ENCODE assay signal across 22 mouse cellular contexts in the genomic region with DNA sequence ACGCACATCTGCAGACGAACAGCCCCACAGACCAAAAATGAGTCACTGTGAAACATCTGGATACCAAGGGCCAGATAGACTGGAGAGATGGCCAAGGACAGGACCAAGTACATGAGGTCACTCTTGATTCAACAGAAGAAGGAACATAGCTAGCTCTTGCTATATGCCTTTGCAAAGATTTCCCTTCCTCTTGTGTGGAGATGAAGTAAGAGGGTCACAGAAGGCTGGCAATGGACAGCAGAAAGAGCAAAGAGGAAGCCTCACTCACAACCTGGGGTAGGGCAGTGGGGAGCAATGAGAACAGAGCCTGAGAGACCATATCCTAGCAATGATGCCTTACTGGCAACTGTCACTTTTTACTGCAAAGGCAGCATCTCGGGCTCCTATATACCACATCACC.
DNase-seq lines count a peak whose midpoint lies in the region; ATAC-seq and TF ChIP-seq lines count a peak whose summit lies in the region.
"Had no signal": no experiment of that assay in that cellular context is flagged by ENCODE, and none has a peak within 500 bp of the region (broad histone marks: within the 10 kb centered on the region; RNA-seq: fewer than 3 reads in every experiment).

No protein-coding gene starts in this region.

- WGBS in liver, embryonic 16.5 days (ENCODE audit: insufficient replicate concordance), result 58% methylated on average over 3 of the region's 3 CpGs
- WGBS in liver, embryonic 11.5 days, result 84% methylated on average over 3 of the region's 3 CpGs

- H3K4me3 ChIP-seq in liver, embryonic 16.5 days (ENCODE audit: low read depth, low read length), result no peak overlapping the region
- H3K4me3 ChIP-seq in liver, embryonic 11.5 days (ENCODE audit: low read depth, low read length), result no peak overlapping the region
- no peak overlapping the region for H3K4me3 ChIP-seq in bone marrow macrophage, adult 2 months (ENCODE audit: insufficient read depth, low read length)
- H3K4me3 ChIP-seq: embryonic facial prominence, embryonic 15.5 days; erythroblast, embryonic 14.5 days; forebrain, embryonic 10.5 days; heart, embryonic 12.5 days; hindbrain, embryonic 12.5 days had no signal

- no peak for TF ChIP-seq CTCF in bone marrow macrophage, adult 2 months (IDR thresholded peaks at IDR 0.05; ENCODE audit: low read depth, low read length)

- H3K27ac ChIP-seq in liver, embryonic 16.5 days (ENCODE audit: low read length), result no peak overlapping the region
- no peak overlapping the region for H3K27ac ChIP-seq in liver, embryonic 11.5 days (ENCODE audit: low read depth, low read length)
- H3K27ac ChIP-seq in bone marrow macrophage, adult 2 months (ENCODE audit: insufficient read depth, low read depth, low read length), result peak overlapping the region; percentile 50
- H3K27ac ChIP-seq: embryonic facial prominence, embryonic 15.5 days; forebrain, embryonic 10.5 days; hindbrain, embryonic 12.5 days had no signal

- ATAC-seq in liver, embryonic 16.5 days (ENCODE audit: low read depth), result 0 out of 2 replicates have a peak, but pooled peaks have one; percentile 37
- ATAC-seq in liver, embryonic 11.5 days (replicated peaks; ENCODE audit: low FRiP score), result no peak
- peak; percentile 90 for ATAC-seq in megakaryocyte, adult 5-6 weeks (ENCODE audit: poor library complexity, severe bottlenecking)
- ATAC-seq: forebrain, embryonic 14.5 days; hindbrain, embryonic 16.5 days; inflammation-experienced regulatory T-cells, adult 6 months had no signal

- H3K9me3 ChIP-seq in liver, embryonic 16.5 days (replicated peaks; ENCODE audit: control insufficient read depth, low read length), result no peaks in the 10 kb centered on the region
- H3K9me3 ChIP-seq in liver, embryonic 11.5 days (ENCODE audit: control insufficient read depth, low read length), result no peaks in the 10 kb centered on the region
- H3K9me3 ChIP-seq: embryonic facial prominence, embryonic 15.5 days; forebrain, embryonic 10.5 days; heart, embryonic 12.5 days; hindbrain, embryonic 12.5 days had no signal

- DNase-seq in liver, embryonic 11.5 days (ENCODE audit: low spot score), result no peak
- peak; percentile 33 for DNase-seq in 416B (ENCODE audit: low read depth)
- DNase-seq in adrenal gland, postnatal 10 days, result no peak
- DNase-seq in kidney, postnatal 25 days, result no peak
- no peak for DNase-seq in urinary bladder, postnatal 36 days (ENCODE audit: low spot score in 2 of 2)
- DNase-seq: adrenal gland, adult 2 months; adrenal gland, postnatal 36 days; cerebellum, adult 11-12 months; cerebellum, adult 9-11 months; cerebellum, postnatal 36 days; gastrocnemius, postnatal 10 days had no signal

- no peak overlapping the region for H3K9ac ChIP-seq in liver, embryonic 16.5 days (ENCODE audit: low read depth, low read length)
- H3K9ac ChIP-seq in liver, embryonic 11.5 days (ENCODE audit: low read depth, low read length), result no peak overlapping the region
- H3K9ac ChIP-seq: embryonic facial prominence, embryonic 15.5 days; heart, embryonic 12.5 days; hindbrain, embryonic 12.5 days had no signal

- H3K4me2 ChIP-seq in liver, embryonic 16.5 days (ENCODE audit: low read depth, low read length), result no peak overlapping the region
- no peak overlapping the region for H3K4me2 ChIP-seq in liver, embryonic 11.5 days
- H3K4me2 ChIP-seq: embryonic facial prominence, embryonic 15.5 days; heart, embryonic 12.5 days; hindbrain, embryonic 12.5 days had no signal

- no peaks in the 10 kb centered on the region for H3K36me3 ChIP-seq in liver, embryonic 16.5 days (ENCODE audit: control insufficient read depth, insufficient read depth)
- no peaks in the 10 kb centered on the region for H3K36me3 ChIP-seq in liver, embryonic 11.5 days (ENCODE audit: control insufficient read depth, insufficient read depth, low read length)
- H3K36me3 ChIP-seq: embryonic facial prominence, embryonic 15.5 days; forebrain, embryonic 10.5 days; heart, embryonic 12.5 days; hindbrain, embryonic 12.5 days had no signal

- TF ChIP-seq POLR2A in bone marrow macrophage, adult 2 months (IDR thresholded peaks at IDR 0.05; ENCODE audit: borderline replicate concordance, low read depth, low read length), result no peak

- no peaks in the 10 kb centered on the region for H3K4me1 ChIP-seq in liver, embryonic 16.5 days (ENCODE audit: control insufficient read depth, low read depth, low read length)
- H3K4me1 ChIP-seq in liver, embryonic 11.5 days (replicated peaks; ENCODE audit: control insufficient read depth, insufficient read depth, low read length), result no peaks in the 10 kb centered on the region
- H3K4me1 ChIP-seq in bone marrow macrophage, adult 2 months (ENCODE audit: control insufficient read depth, insufficient read depth, low read length), result peaks cover 44% of the 10 kb centered on the region
- H3K4me1 ChIP-seq: embryonic facial prominence, embryonic 15.5 days; hindbrain, embryonic 12.5 days had no signal

- no peaks in the 10 kb centered on the region for H3K27me3 ChIP-seq in liver, embryonic 16.5 days (ENCODE audit: control insufficient read depth, insufficient read depth, low read depth, low read length)
- no peaks in the 10 kb centered on the region for H3K27me3 ChIP-seq in liver, embryonic 11.5 days (replicated peaks; ENCODE audit: control insufficient read depth, insufficient read depth, low read length)
- H3K27me3 ChIP-seq: embryonic facial prominence, embryonic 15.5 days; heart, embryonic 12.5 days; hindbrain, embryonic 12.5 days had no signal
